Mouse (Mus musculus) erythroblast, embryonic 14.5 days (primary cell): ENCODE data around the gene Hepacam2.

ENCODE experiments used
- GATA1 ChIP-seq: IDR thresholded peaks from 2 replicates; pipeline ENCODE4 v1.6.1; 2012; ENCODE audit warnings: low read length, inconsistent platforms, mixed read lengths
- TAL1 ChIP-seq: IDR thresholded peaks from 3 replicates; pipeline ENCODE4 v1.6.1; 2012; ENCODE audit warnings: low read length, inconsistent platforms, mixed read lengths

DNA sequence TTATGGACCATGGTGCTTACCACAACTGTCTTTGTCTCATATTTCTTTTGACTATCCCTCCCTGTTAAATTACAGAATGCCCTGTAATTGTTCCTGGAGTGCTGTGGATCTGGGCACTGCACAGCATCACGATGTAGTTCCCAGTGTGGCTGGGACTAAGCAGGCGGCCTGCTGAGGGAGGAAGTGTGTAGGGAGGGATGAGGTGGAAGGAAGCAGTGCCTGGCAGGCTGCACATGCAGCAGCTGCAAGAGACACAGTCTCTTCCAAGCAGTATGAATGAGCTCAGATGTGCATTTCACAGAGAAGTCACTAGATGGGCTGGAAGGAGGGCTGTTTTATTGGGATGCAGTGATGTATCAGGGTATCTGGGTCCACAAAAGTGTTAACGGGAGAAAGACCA is 14.5 kb upstream of the Hepacam2 start:
- TF ChIP-seq TAL1 (no peak), GATA1 (no peak)
